Mouse (Mus musculus) T-cell, adult 66 days (primary cell): ENCODE results near the gene Gjb5. TPM values are rescaled to one million over a fixed set of nuclear protein-coding genes. Genes with fewer than 3 reads are reported as not detected.

Experiments used
- total RNA-seq, 2 experiments: library from RNA; stranded (reverse); gene quantifications; 3 replicates in 1 of 2; 4 replicates in 1 of 2; pipeline ENCODE4 v1.2.4; 2023

Gjb5 gene
- total RNA-seq, result not detected

GRCm38 (mm10) chr4:127358018-127358417, at the start of gene Gjb5:
Gjb5 (minus strand) TSS chr4:127358181.

GRCm38 (mm10) chr4:127353951-127354438, 4.0 kb downstream of the Gjb5 start, which contains the start of gene Gjb4:
Gjb4 (minus strand) TSS chr4:127354081.

GRCm38 (mm10) chr4:127330181-127331100, 27.5 kb downstream of the Gjb5 start, which contains the start of gene Gjb3:
Gjb3 (minus strand) TSS chr4:127330844.

GRCm38 (mm10) chr4:127313861-127314260, 44.1 kb downstream of the Gjb5 start, which contains the start of gene Gja4:
Gja4 (minus strand) TSS chr4:127314039.

Other genes with a start within 250 kb of the Gjb5 start
- gene Tmem35b, start 234.5 kb downstream of the Gjb5 start, total RNA-seq, result 1 to 10 TPM; 5.2 to 7.5 TPM
- gene Dlgap3, start 189.0 kb downstream of the Gjb5 start, total RNA-seq, result under 1 TPM; 0.18 to 0.23 TPM
- 10 to 100 TPM; 24.1 to 26.4 TPM for gene Smim12, start 114.4 kb downstream of the Gjb5 start, total RNA-seq
- not detected for gene Gja4, start 44.1 kb downstream of the Gjb5 start, total RNA-seq
- gene Gjb3, start 27.3 kb downstream of the Gjb5 start, total RNA-seq, result not detected
- not detected for gene Gjb4, start 4.1 kb downstream of the Gjb5 start, total RNA-seq